Mouse (Mus musculus) hindbrain, embryonic 10.5 days (tissue): ENCODE data around the gene Alpl. TPM values are rescaled to one million over a fixed set of nuclear protein-coding genes. Genes with fewer than 3 reads are reported as not detected.

Source experiments
- DNase-seq: peaks from one replicate; pipeline ENCODE4 v3.0.0-alpha.2; 2017; ENCODE audit warnings: low spot score
- H3K27ac ChIP-seq: fragments of 300-500 bp; sonication (generic); 2 replicates; pipeline ENCODE4 v1.5.1; 2016; ENCODE audit warnings: mild to moderate bottlenecking, moderate library complexity
- H3K27me3 ChIP-seq: fragments of 300-500 bp; sonication (generic); 2 replicates; pipeline ENCODE4 v1.6.1; 2016; ENCODE audit warnings: mild to moderate bottlenecking; ENCODE audit not compliant: poor library complexity, insufficient read depth, severe bottlenecking
- H3K36me3 ChIP-seq: fragments of 300-500 bp; sonication (generic); 2 replicates; pipeline ENCODE4 v1.6.1; 2016; ENCODE audit warnings: mild to moderate bottlenecking, moderate library complexity
- H3K4me1 ChIP-seq: fragments of 300-500 bp; sonication (generic); replicated peaks from 2 replicates; pipeline ENCODE4 v1.6.1; 2016; ENCODE audit warnings: mild to moderate bottlenecking
- H3K4me3 ChIP-seq: fragments of 300-500 bp; sonication (generic); 2 replicates; pipeline ENCODE4 v1.5.1; 2016; ENCODE audit warnings: mild to moderate bottlenecking, moderate library complexity
- H3K9me3 ChIP-seq: fragments of 300-500 bp; sonication (generic); 2 replicates; pipeline ENCODE4 v1.6.1; 2016; ENCODE audit warnings: mild to moderate bottlenecking, moderate library complexity
- WGBS: fragments of 180-500 bp; shearing (Covaris S2); methylation state at CpG from one replicate; pipeline ENCODE4 v1.1.7; 2016; 5-methylcytosine and 5-hydroxymethylcytosine counted together
- polyA plus RNA-seq: library from polyadenylated mRNA; unstranded; fragments of >200 nt; fragmentation: Nextera tagmentation; extraction: Ambion mirVana; gene quantifications from 2 replicates; pipeline ENCODE4 v1.2.1, GENCODE M21; 2016

Alpl gene
- polyA plus RNA-seq, 1 experiment from 2014 or later: 26.1 TPM

GRCm38 (mm10) chr4:137743791-137744190 lies 52.4 kb downstream of the Alpl start:
- peak overlapping the region; percentile 69 for H3K27ac ChIP-seq

GRCm38 (mm10) chr4:137740350-137740749 lies 55.8 kb downstream of the Alpl start:
- DNase-seq: no peak
- 90% methylated on average over 7 of the region's 7 CpGs for WGBS
- no peak overlapping the region for H3K4me3 ChIP-seq
- no peaks in the 10 kb centered on the region for H3K36me3 ChIP-seq
- H3K9me3 ChIP-seq: no peaks in the 10 kb centered on the region
- H3K27ac ChIP-seq: no peak overlapping the region
- H3K27me3 ChIP-seq: peaks cover 3% of the 10 kb centered on the region
- peaks cover 59% of the 10 kb centered on the region for H3K4me1 ChIP-seq

More at GRCm38 (mm10) chr4:137743791-137744190, 52.4 kb downstream of the Alpl start:
- H3K36me3 ChIP-seq: peaks cover 17% of the 10 kb centered on the region
- H3K9me3 ChIP-seq: no peaks in the 10 kb centered on the region
- DNase-seq: no peak
- H3K4me1 ChIP-seq: peaks cover 36% of the 10 kb centered on the region
- no peak overlapping the region for H3K4me3 ChIP-seq
- 58% methylated on average over 7 of the region's 7 CpGs for WGBS
- peaks cover under 1% of the 10 kb centered on the region; the same call in 1 of the 2 replicates for H3K27me3 ChIP-seq

DNA sequence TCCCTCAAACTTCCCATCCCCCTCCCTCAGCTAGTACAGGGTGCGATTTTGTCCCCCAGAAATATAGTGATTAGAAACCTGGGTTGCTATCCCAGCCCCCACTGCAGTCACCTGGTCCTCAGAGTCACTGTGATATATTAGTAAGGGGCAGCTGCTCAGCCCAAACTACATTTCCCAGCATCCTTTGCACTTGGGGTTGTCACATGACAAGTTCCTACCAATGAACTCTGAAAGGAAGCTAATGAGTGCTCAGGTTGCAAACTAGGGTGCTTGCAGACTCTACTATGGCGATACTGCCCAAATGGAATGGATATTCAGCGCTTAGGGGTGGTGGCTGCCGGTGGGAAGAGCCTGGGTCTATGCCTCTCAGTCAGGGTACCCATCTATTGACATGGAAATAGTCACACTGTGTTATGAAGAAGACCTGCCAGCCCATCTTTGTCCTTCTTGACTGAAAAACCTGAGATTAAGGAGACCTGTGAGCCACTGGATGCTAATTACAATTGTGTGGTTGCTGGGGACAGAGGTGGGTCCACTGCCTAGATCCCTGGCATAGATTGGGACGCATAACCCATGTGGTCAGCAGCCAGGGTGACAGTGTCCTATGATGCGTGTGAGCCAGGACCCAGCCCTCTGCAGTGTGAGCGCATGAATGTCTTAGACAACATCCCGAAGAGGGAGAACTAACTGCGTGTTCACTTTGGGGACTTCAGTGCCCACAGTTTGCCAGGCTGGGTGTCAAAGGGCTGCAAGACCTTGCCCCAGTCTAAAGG lies 56.8 kb downstream of the Alpl start:
- no peaks in the 10 kb centered on the region for H3K36me3 ChIP-seq
- H3K9me3 ChIP-seq: no peaks in the 10 kb centered on the region
- 51% methylated on average over 9 of the region's 9 CpGs for WGBS
- H3K27ac ChIP-seq: peak overlapping the region; percentile 46; the same call in 1 of the 2 replicates
- peak; percentile 54 for DNase-seq
- peak overlapping the region; percentile 29 for H3K4me3 ChIP-seq
- peaks cover 61% of the 10 kb centered on the region for H3K4me1 ChIP-seq
- H3K27me3 ChIP-seq: peaks cover 9% of the 10 kb centered on the region

GRCm38 (mm10) chr4:137737760-137738159 lies 58.4 kb downstream of the Alpl start:
- Histone ChIP-seq H3K27me3 (peaks cover 9% of the 10 kb centered on the region; the same call in 1 of the 2 replicates), H3K4me1 (peaks cover 51% of the 10 kb centered on the region), H3K9me3 (no peaks in the 10 kb centered on the region), H3K36me3 (no peaks in the 10 kb centered on the region), H3K4me3 (no peak overlapping the region), H3K27ac (peak overlapping the region; percentile 68)
- 61% methylated on average over 3 of the region's 3 CpGs for WGBS
- DNase-seq: no peak

DNA sequence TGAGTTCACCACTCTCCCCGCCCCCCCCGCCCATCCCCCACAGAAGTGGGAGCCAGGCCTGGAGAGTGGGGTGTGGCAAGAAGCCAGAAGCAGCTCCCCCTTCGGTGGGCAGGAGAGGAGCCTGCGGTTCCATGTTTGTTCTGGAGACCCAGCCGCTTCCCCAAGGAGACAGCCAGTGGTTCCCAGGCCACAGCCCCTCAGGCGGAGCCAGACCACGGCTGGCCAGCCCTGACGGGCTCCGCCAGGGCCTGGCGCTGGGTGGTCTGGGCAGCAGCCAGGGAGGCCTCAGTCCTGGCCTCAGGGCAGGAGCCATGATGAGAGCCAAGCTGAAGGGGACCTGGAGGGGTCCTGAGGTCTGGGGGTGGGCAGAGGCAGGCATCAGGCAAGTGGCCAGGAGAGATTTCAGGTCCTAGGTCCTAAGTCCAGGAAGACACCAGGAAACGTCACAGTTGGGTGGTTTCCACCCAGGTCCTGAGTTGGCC lies 59.9 kb downstream of the Alpl start:
- Histone ChIP-seq H3K4me1 (peaks cover 52% of the 10 kb centered on the region), H3K4me3 (no peak overlapping the region), H3K36me3 (no peaks in the 10 kb centered on the region), H3K27ac (peak overlapping the region; percentile 83), H3K27me3 (peaks cover 23% of the 10 kb centered on the region; the same call in 1 of the 2 replicates), H3K9me3 (no peaks in the 10 kb centered on the region)
- 47% methylated on average over 11 of the region's 11 CpGs for WGBS
- peak; percentile 53 for DNase-seq

DNA sequence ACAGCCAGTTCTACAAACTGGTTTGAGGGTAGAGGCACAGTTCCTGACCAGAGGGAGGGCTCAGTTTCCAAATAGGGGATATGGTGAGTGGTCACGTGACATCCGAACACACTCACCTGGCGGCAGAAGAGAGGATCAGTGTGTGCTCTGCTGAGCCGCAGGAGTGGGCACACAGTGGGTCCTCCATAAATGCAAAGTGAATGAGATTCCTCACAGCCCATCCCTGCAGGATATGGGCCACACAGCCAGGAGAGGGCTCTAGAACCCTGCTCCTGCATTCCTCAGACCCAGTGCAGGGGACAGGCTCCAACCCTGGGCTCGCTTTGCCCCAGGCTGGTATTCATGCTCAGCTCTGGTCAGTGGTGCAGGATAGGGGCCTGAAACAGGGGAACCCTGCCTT lies 62.7 kb downstream of the Alpl start:
- no peaks in the 10 kb centered on the region for H3K9me3 ChIP-seq
- peaks cover 60% of the 10 kb centered on the region for H3K4me1 ChIP-seq
- peaks cover 44% of the 10 kb centered on the region for H3K27me3 ChIP-seq
- H3K27ac ChIP-seq: no peak overlapping the region
- H3K4me3 ChIP-seq: no peak overlapping the region
- WGBS: 78% methylated on average over 5 of the region's 5 CpGs
- H3K36me3 ChIP-seq: no peaks in the 10 kb centered on the region
- DNase-seq: no peak

- Histone ChIP-seq H3K27me3 (peaks cover 49% of the 10 kb centered on the region), H3K9me3 (no peaks in the 10 kb centered on the region), H3K36me3 (no peaks in the 10 kb centered on the region), H3K4me3 (no peak overlapping the region), H3K27ac (peak overlapping the region; percentile 35; the same call in 1 of the 2 replicates), H3K4me1 (peaks cover 62% of the 10 kb centered on the region)
- WGBS: 77% methylated on average over 3 of the region's 3 CpGs
- DNase-seq: no peak
Observed at GRCm38 (mm10) chr4:137732962-137733361, 63.2 kb downstream of the Alpl start.

GRCm38 (mm10) chr4:137732361-137732760 lies 63.8 kb downstream of the Alpl start:
- no peak for DNase-seq
- Histone ChIP-seq H3K27ac (no peak overlapping the region), H3K4me3 (no peak overlapping the region), H3K4me1 (peaks cover 62% of the 10 kb centered on the region), H3K9me3 (no peaks in the 10 kb centered on the region), H3K27me3 (peaks cover 55% of the 10 kb centered on the region), H3K36me3 (no peaks in the 10 kb centered on the region)
- 74% methylated on average over 3 of the region's 3 CpGs for WGBS

DNA sequence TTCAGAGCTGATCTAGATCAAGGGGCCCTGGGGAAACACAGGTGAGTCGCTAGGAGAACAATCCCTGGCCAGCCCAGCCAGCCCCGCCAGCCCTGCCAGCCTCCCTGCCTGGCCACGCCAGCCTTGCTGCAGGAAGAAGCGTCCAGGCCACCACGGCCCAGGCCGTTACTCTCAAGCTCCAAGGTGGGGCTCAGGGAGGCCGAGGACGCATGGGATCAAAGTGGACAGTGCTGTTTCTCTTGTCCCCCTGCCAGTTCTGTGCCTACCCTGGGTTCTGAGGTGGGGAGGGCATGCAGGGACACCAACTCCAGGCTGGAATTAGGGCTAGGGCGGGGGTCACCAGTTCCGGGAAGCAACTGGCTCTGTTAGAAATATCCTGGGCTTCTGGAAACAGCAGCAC lies 64.3 kb downstream of the Alpl start:
- Histone ChIP-seq H3K4me1 (peaks cover 62% of the 10 kb centered on the region), H3K36me3 (no peaks in the 10 kb centered on the region), H3K27ac (0 out of 2 replicates have a peak overlapping the region, but pooled peaks have one; percentile 8), H3K9me3 (no peaks in the 10 kb centered on the region), H3K27me3 (peaks cover 58% of the 10 kb centered on the region), H3K4me3 (no peak overlapping the region)
- DNase-seq: no peak
- 74% methylated on average over 10 of the region's 10 CpGs for WGBS

DNA sequence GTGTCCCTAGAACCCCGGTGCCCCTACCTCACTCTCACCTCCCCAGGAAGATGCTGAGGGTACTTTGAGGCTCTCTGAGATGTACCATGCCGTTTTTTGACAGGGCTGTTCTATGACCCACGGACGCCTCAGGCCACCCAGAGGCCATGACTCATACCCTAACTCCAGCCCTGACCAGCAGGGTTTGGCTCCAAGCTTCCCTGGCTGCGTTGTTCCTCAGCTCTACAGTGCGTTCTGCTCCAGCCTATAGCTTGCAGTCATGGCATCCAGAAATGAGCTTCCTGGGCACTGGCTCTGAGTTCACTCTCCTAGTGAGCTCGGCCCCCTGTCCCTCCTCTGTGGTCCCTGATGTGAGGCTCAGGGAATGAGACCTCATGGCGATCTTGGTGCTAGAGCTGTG lies 65.4 kb downstream of the Alpl start:
- WGBS: 78% methylated on average over 8 of the region's 8 CpGs
- Histone ChIP-seq H3K9me3 (no peaks in the 10 kb centered on the region), H3K36me3 (no peaks in the 10 kb centered on the region), H3K4me3 (no peak overlapping the region), H3K4me1 (peaks cover 58% of the 10 kb centered on the region), H3K27ac (no peak overlapping the region), H3K27me3 (peaks cover 62% of the 10 kb centered on the region)
- no peak for DNase-seq

DNA sequence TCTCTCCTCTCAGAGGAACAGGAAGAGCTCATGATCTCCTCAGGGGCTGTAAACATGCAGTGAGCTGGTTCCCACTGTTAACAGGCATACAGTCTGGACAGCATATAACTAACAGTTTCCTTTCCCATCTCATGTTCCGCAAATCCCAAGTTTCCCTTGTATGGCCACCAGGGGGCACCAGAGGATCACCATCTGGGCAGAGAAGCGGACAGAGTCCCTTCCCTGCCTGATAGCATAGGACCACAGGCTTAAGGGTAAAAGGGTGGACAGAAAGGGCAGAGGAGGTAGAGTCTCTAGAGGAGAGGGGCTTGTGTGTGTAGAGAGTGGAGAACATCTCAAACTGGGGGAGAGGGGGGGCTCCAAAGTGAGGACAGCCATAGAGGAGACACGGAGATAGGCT lies 66.0 kb downstream of the Alpl start:
- Histone ChIP-seq H3K27ac (no peak overlapping the region), H3K9me3 (no peaks in the 10 kb centered on the region), H3K4me1 (peaks cover 56% of the 10 kb centered on the region), H3K27me3 (peaks cover 58% of the 10 kb centered on the region), H3K4me3 (no peak overlapping the region), H3K36me3 (no peaks in the 10 kb centered on the region)
- peak; percentile 92 for DNase-seq
- 19% methylated on average over 3 of the region's 3 CpGs for WGBS

DNA sequence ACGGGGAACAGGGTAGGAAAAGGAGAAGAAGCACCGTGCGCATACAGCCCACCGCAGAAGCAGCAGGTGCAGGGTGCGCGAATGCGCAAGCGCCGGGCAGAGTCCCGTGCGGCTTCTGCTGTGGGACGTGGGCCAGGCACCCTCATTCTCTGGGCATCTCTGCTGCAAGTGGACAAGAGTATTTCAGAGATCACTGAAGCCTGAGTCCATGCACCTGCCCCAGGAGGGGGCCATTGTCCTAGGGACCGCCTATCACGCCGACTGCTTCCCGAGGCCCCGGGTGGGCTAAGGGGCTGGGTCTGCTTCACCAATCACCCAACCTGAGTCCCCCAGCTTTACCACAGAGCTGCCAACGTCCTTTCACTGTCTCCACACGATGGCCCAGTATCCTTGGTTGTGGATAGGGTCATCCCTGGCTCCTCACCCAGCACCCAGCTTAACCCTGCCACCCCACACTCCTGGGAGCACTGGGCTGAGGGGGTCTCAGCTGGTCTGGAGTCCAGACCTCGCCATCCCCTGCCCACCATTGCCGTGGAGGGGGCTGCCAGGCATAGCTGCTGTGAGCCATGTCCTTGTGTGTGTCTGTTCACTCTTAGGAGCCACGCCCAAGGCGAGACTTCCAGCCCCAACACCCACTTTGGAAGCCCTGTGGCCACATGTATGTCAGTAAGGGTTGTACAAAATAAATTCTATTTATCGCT lies 66.9 kb downstream of the Alpl start:
- H3K27me3 ChIP-seq: peaks cover 59% of the 10 kb centered on the region
- peak overlapping the region; percentile 78 for H3K27ac ChIP-seq

More for the DNA sequence above, 66.9 kb downstream of the Alpl start:
- peak overlapping the region; percentile 53 for H3K4me3 ChIP-seq
- DNase-seq: no peak
- WGBS: 20% methylated on average over 24 of the region's 24 CpGs
- H3K9me3 ChIP-seq: no peaks in the 10 kb centered on the region
- peaks cover 58% of the 10 kb centered on the region for H3K4me1 ChIP-seq
- no peaks in the 10 kb centered on the region for H3K36me3 ChIP-seq
